Mouse (Mus musculus): ENCODE data around the gene Eef1a1. TPM values are rescaled to one million over a fixed set of nuclear protein-coding genes. Genes with fewer than 3 reads are reported as not detected.
"Not testable (repeated sequence)": the region's sequence is repeated elsewhere in the genome, so short reads cannot be mapped to it uniquely, and the experiment has no call there.

The Eef1a1 gene
- polyA plus RNA-seq, 1 experiment, result 17,695 TPM

DNA sequence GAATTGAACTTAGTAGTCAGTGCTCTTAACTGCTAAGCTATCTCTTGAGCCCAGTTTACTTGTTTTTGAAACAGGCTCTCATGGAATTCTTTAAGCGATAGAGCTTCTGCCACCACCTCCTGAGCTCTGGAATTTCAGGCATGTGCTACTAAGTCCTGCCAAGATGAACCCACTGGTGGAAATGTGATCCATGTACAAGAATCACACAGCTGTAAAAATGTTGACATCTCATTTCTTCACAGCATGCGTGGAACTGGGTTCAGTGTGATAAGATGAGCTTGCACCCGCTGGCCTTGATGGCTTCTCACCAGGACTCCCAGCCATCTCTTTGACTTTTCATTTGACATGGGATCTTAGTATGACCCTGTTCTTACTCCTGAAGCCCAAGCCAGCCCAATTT lies 11.4 kb upstream of the Eef1a1 start:
- Histone ChIP-seq H3K4me3 (ENCODE audit: insufficient read depth, low read length) (no peak overlapping the region), H3K4me1 (ENCODE audit: control insufficient read depth, insufficient read depth, low read length) (peaks cover 10% of the 10 kb centered on the region), H3K27ac (ENCODE audit: insufficient read depth, low read length) (no peak overlapping the region)
- TF ChIP-seq CTCF (IDR thresholded peaks at IDR 0.05; ENCODE audit: borderline replicate concordance, insufficient read depth, low read length), result no peak
- TF ChIP-seq POLR2A (IDR thresholded peaks at IDR 0.05; ENCODE audit: low read depth, low read length), result no peak

DNA sequence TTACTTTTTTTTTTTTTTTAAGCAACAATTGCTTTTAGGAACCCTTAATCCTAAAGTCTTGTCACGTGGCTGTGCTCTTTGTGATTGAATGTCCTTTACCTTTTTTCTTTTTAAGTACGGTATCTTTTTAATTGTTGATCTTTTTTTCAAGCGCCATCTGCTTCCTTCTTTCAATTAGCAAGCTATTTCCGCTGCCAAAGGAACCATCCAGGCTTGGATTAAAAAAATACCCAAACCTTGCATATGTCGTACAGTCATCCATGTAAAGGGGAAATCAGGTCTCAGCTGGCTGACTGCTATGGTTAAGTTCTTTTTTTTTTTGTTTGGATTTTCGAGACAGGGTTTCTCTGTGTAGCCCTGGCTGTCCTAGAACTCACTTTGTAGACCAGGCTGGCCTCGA lies 4.2 kb upstream of the Eef1a1 start:
- H3K27ac ChIP-seq (ENCODE audit: insufficient read depth, low read length), result no peak overlapping the region
- no peak for TF ChIP-seq POLR2A (IDR thresholded peaks at IDR 0.05; ENCODE audit: low read depth, low read length)
- no peak for TF ChIP-seq CTCF (IDR thresholded peaks at IDR 0.05; ENCODE audit: borderline replicate concordance, insufficient read depth, low read length)
- no peaks in the 10 kb centered on the region for H3K4me1 ChIP-seq (ENCODE audit: control insufficient read depth, insufficient read depth, low read length)
- H3K4me3 ChIP-seq (ENCODE audit: insufficient read depth, low read length), result no peak overlapping the region

GRCm38 (mm10) chr9:78492254-78492653 lies 3.3 kb upstream of the Eef1a1 start:
- no peak overlapping the region for H3K4me3 ChIP-seq (ENCODE audit: insufficient read depth, low read length)
- H3K4me1 ChIP-seq (ENCODE audit: control insufficient read depth, insufficient read depth, low read length), result no peaks in the 10 kb centered on the region
- TF ChIP-seq POLR2A (IDR thresholded peaks at IDR 0.05; ENCODE audit: low read depth, low read length), result no peak
- no peak for TF ChIP-seq CTCF (IDR thresholded peaks at IDR 0.05; ENCODE audit: borderline replicate concordance, insufficient read depth, low read length)
- no peak overlapping the region for H3K27ac ChIP-seq (ENCODE audit: insufficient read depth, low read length)

DNA sequence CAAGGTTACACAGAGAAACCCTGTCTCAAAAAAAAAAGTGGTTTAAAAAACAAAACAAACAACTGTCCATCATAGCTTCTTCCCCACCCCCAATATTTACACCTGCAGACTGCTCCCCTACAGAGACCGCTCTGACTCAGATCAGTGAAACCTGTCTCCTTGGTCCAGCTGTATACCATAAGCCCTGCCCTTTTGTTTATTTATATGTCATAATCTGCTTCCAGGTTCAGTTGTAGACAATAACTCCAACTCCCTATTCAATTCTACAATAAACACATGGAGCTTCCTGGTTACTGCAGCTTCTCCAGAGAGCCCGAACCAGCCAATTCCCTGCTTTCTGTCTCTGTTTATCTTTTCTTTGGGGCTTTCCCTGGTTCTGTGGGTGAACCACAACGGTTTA lies 2.2 kb upstream of the Eef1a1 start:
- TF ChIP-seq POLR2A (IDR thresholded peaks at IDR 0.05; ENCODE audit: low read depth, low read length) (no peak), CTCF (IDR thresholded peaks at IDR 0.05; ENCODE audit: borderline replicate concordance, insufficient read depth, low read length) (no peak)
- Histone ChIP-seq H3K27ac (ENCODE audit: insufficient read depth, low read length) (no peak overlapping the region), H3K4me3 (ENCODE audit: insufficient read depth, low read length) (no peak overlapping the region), H3K4me1 (ENCODE audit: control insufficient read depth, insufficient read depth, low read length) (no peaks in the 10 kb centered on the region)

DNA sequence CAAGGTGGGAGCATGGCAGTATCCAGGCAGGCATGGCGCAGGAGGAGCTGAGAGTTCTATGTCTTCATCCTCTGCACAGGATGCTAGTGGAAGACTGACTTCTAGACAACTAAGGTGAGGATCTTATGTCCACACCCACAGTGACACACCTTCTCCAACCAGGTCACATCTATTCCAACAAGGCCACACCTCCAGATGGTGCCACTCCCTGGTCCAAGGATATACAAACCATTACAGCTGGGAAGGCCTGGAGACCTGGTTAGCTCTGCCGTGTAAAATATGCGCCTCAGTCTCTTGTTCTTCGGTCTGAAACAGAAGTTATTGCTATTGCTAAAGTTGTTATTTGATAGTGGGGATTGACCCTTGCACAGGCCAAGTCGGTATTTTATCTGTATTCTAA lies 930 bp downstream of the Eef1a1 start:
- not testable (repeated sequence) for H3K4me1 ChIP-seq (ENCODE audit: control insufficient read depth, insufficient read depth, low read length); H3K27ac ChIP-seq (ENCODE audit: insufficient read depth, low read length); H3K4me3 ChIP-seq (ENCODE audit: insufficient read depth, low read length)

DNA sequence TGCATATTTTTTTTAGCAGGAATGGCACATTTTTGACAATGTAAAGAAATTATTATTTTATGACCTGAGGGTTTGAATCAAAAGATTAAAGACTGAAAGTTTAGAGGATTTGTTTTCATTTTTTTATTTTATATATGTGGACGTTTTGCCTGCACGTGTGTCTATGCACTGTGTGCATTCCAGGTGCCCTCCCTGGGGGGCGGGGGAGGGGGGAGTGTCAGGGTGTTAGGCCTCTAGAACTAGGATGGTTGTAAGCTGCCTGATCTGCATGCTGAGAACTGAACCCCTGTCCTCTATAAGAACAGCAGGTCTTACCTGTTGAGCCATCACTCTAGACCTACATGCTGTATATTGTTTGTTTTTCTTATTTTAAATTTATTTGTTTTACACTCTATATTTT lies 4.3 kb downstream of the Eef1a1 start:
- H3K27ac ChIP-seq (ENCODE audit: insufficient read depth, low read length), result no peak overlapping the region
- no peak for TF ChIP-seq POLR2A (IDR thresholded peaks at IDR 0.05; ENCODE audit: low read depth, low read length)
- TF ChIP-seq CTCF (IDR thresholded peaks at IDR 0.05; ENCODE audit: borderline replicate concordance, insufficient read depth, low read length), result no peak
- no peaks in the 10 kb centered on the region for H3K4me1 ChIP-seq (ENCODE audit: control insufficient read depth, insufficient read depth, low read length)
- H3K4me3 ChIP-seq (ENCODE audit: insufficient read depth, low read length), result no peak overlapping the region

DNA sequence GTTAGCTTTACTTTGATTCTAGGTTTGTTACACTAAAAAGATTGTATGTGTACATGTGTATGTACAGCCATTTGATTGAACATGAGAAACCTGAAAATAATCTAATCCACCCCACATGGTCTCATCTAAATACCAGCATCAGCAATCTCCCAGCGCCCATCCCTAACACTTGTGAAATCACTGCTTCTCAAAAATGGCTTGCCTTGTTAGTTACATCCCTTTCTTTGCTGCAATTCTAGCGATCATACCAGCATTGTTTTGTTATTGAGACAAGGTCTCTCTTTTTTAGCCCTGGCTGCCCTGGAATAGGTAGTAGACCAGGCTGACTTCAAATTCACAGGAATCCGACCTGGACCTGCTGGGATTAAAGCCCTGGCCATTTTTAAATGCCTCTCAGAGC lies 6.6 kb downstream of the Eef1a1 start:
- Histone ChIP-seq H3K4me1 (ENCODE audit: control insufficient read depth, insufficient read depth, low read length) (no peaks in the 10 kb centered on the region), H3K4me3 (ENCODE audit: insufficient read depth, low read length) (peak overlapping the region; percentile 65), H3K27ac (ENCODE audit: insufficient read depth, low read length) (peak overlapping the region; percentile 98)
- TF ChIP-seq CTCF (IDR thresholded peaks at IDR 0.05; ENCODE audit: borderline replicate concordance, insufficient read depth, low read length), result no peak
- peak; percentile 46; the same call in 1 of the 2 replicates for TF ChIP-seq POLR2A (IDR thresholded peaks at IDR 0.05; ENCODE audit: low read depth, low read length)

- H3K27ac ChIP-seq (ENCODE audit: insufficient read depth, low read length), result peak overlapping the region; percentile 98
- no peaks in the 10 kb centered on the region for H3K4me1 ChIP-seq (ENCODE audit: control insufficient read depth, insufficient read depth, low read length)
- TF ChIP-seq POLR2A (IDR thresholded peaks at IDR 0.05; ENCODE audit: low read depth, low read length), result peak; percentile 99
- TF ChIP-seq CTCF (IDR thresholded peaks at IDR 0.05; ENCODE audit: borderline replicate concordance, insufficient read depth, low read length), result no peak
- peak overlapping the region; percentile 89 for H3K4me3 ChIP-seq (ENCODE audit: insufficient read depth, low read length)
These were observed 7.3 kb downstream of the Eef1a1 start for GRCm38 (mm10) chr9:78481423-78482331.

DNA sequence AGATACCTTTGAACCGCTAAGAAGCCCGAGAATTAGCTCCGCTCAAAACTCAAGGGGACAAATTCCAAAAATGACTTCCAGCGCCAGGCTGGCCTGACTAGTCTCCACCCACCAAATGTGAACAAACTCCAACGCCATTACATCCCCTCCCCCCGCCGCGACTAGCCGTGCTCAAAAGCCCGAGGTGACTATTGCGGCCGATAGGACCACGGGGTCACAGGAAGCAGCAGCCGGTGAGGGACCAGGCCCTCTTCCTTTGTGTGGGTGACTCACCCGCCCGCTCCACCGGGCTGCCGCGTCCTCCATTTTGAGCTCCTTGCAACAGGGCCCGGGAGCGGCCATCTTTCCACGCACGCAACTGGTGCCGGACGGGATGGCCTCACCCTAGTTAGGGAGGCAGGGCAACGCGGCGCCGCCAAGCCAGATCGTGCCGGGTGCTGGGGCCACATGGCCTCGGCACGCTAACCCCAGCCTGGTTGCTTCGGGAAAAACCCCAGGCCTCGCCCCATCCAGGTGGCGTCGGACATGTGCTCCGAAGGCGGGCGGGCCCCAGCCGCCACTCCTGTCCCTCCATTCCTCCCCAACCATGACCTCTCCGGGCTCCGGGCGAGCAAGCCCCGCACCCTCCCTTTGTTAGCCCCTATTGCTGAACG lies 8.1 kb downstream of the Eef1a1 start:
- Histone ChIP-seq H3K4me1 (ENCODE audit: control insufficient read depth, insufficient read depth, low read length) (no peaks in the 10 kb centered on the region), H3K27ac (ENCODE audit: insufficient read depth, low read length) (peak overlapping the region; percentile 96), H3K4me3 (ENCODE audit: insufficient read depth, low read length) (peak overlapping the region; percentile 89)
- TF ChIP-seq POLR2A (IDR thresholded peaks at IDR 0.05; ENCODE audit: low read depth, low read length) (peak; percentile 70), CTCF (IDR thresholded peaks at IDR 0.05; ENCODE audit: borderline replicate concordance, insufficient read depth, low read length) (no peak)

- not testable (repeated sequence) for H3K4me1 ChIP-seq (ENCODE audit: control insufficient read depth, insufficient read depth, low read length)
- Histone ChIP-seq H3K27ac (ENCODE audit: insufficient read depth, low read length) (peak overlapping the region; percentile 96), H3K4me3 (ENCODE audit: insufficient read depth, low read length) (peak overlapping the region; percentile 89)
These were observed 8.7 kb downstream of the Eef1a1 start for GRCm38 (mm10) chr9:78480227-78480626.

DNA sequence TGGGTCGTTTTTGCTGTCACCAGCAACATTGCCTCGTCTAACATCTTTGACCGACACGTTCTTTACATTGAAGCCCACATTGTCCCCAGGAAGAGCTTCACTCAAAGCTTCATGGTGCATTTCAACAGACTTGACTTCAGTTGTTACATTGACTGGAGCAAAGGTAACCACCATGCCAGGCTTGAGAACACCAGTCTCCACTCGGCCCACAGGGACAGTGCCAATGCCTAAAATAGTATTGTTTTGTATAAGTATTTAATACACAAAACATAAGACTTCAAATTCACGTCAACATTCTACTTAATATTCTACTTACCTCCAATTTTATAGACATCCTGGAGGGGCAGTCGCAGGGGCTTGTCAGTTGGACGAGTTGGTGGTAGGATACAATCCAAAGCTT lies 9.6 kb downstream of the Eef1a1 start:
- H3K4me1 ChIP-seq (ENCODE audit: control insufficient read depth, insufficient read depth, low read length); H3K27ac ChIP-seq (ENCODE audit: insufficient read depth, low read length): not testable (repeated sequence)
- peak overlapping the region; percentile 89 for H3K4me3 ChIP-seq (ENCODE audit: insufficient read depth, low read length)

Measured in embryonic fibroblast, embryonic 13.5 days (primary cell).